Mouse (Mus musculus): ENCODE data around the gene Bax. TPM values are rescaled to one million over a fixed set of nuclear protein-coding genes. Genes with fewer than 3 reads are reported as not detected.
A peak's percentile ranks its signal among the peaks of the same experiment; 100 is the strongest.
"Not testable (repeated sequence)": the region's sequence is repeated elsewhere in the genome, so short reads cannot be mapped to it uniquely, and the experiment has no call there.

Bax gene
- total and polyA plus RNA-seq, 3 experiments = 105 to 778 (median 205) TPM

GRCm38 (mm10) chr7:45484985-45485384 is 18.3 kb upstream of the Bax start:
- H3K27me3 ChIP-seq (ENCODE audit: control insufficient read depth in 1 of 2, insufficient read depth in 2 of 2, low read length in 2 of 2); H3K79me2 ChIP-seq (ENCODE audit: control insufficient read depth, insufficient read depth, low read length, poor library complexity); H3K9ac ChIP-seq (ENCODE audit: control insufficient read depth, low read depth, low read length, poor library complexity, severe bottlenecking); H3K4me3 ChIP-seq (ENCODE audit: control insufficient read depth in 1 of 2, insufficient read depth in 1 of 2, low read depth in 2 of 2, low read length in 2 of 2); DNase-seq (ENCODE audit: low read depth, low spot score); H3K27ac ChIP-seq (ENCODE audit: control insufficient read depth, low read depth, low read length); H3K9me3 ChIP-seq (replicated peaks; ENCODE audit: insufficient read depth, low read length): not testable (repeated sequence)
- peaks cover 4 to 31% of the 10 kb centered on the region in 2 experiments for H3K4me1 ChIP-seq (ENCODE audit: control insufficient read depth in 1 of 2, insufficient read depth in 2 of 2, low read length in 2 of 2)
- peaks cover 0 to 26% of the 10 kb centered on the region in 2 experiments; a peak in 2 of 4 replicates for H3K36me3 ChIP-seq (ENCODE audit: control insufficient read depth in 1 of 2, insufficient read depth in 2 of 2, low read length in 2 of 2)
- peak; percentile 78 for TF ChIP-seq TBP (IDR thresholded peaks at IDR 0.05; ENCODE audit: low read depth, low read length)

GRCm38 (mm10) chr7:45482166-45482565 is 15.5 kb upstream of the Bax start:
- peaks cover 2 to 24% of the 10 kb centered on the region in 2 experiments; a peak in 3 of 4 replicates for H3K4me1 ChIP-seq (ENCODE audit: control insufficient read depth in 1 of 2, insufficient read depth in 2 of 2, low read length in 2 of 2)
- TF ChIP-seq SMC3 (IDR thresholded peaks at IDR 0.05; ENCODE audit: low read depth, low read length) = no peak
- peak; percentile 53 for TF ChIP-seq ETS1 (IDR thresholded peaks at IDR 0.05; ENCODE audit: low read depth, low read length)
- TF ChIP-seq CHD2 (IDR thresholded peaks at IDR 0.05; ENCODE audit: low read length) = no peak
- no peak for TF ChIP-seq TBP (IDR thresholded peaks at IDR 0.05; ENCODE audit: low read depth, low read length)
- TF ChIP-seq ZNF384 (IDR thresholded peaks at IDR 0.05; ENCODE audit: low read depth, low read length) = 0 out of 2 replicates have a peak, but pooled peaks have one; percentile 17
- TF ChIP-seq RCOR1 (IDR thresholded peaks at IDR 0.05; ENCODE audit: low read depth, low read length) = peak; percentile 71
- TF ChIP-seq TCF12 (IDR thresholded peaks at IDR 0.05; ENCODE audit: low read depth, low read length) = peak; percentile 46; the same call in 1 of the 2 replicates
- TF ChIP-seq MAFK (IDR thresholded peaks at IDR 0.05; ENCODE audit: borderline replicate concordance, low read depth, low read length) = no peak
- TF ChIP-seq USF2 (IDR thresholded peaks at IDR 0.05; ENCODE audit: borderline replicate concordance in 1 of 2, insufficient read depth in 1 of 2, low read depth in 1 of 2, low read length in 2 of 2) = no peak
- TF ChIP-seq GATA1 (IDR thresholded peaks at IDR 0.05; ENCODE audit: low read depth, low read length) = peak; percentile 85
- no peak for TF ChIP-seq USF1 (IDR thresholded peaks at IDR 0.05; ENCODE audit: low read depth, low read length)
- TF ChIP-seq EP300 (IDR thresholded peaks at IDR 0.05; ENCODE audit: low read depth in 1 of 2, low read length in 2 of 2) = peak; percentile 36 to 62; a peak in 2 of 4 replicates
- peaks cover 0 to 18% of the 10 kb centered on the region in 2 experiments; a peak in 2 of 4 replicates for H3K36me3 ChIP-seq (ENCODE audit: control insufficient read depth in 1 of 2, insufficient read depth in 2 of 2, low read length in 2 of 2)
- no peak overlapping the region for H3K4me3 ChIP-seq (ENCODE audit: control insufficient read depth in 1 of 2, insufficient read depth in 1 of 2, low read depth in 2 of 2, low read length in 2 of 2)
- H3K27ac ChIP-seq (ENCODE audit: control insufficient read depth, low read depth, low read length) = peak overlapping the region; percentile 5; the same call in 1 of the 2 replicates
- no peaks in the 10 kb centered on the region for H3K9me3 ChIP-seq (replicated peaks; ENCODE audit: insufficient read depth, low read length)
- peak; percentile 59 for DNase-seq (ENCODE audit: low read depth, low spot score)
- H3K9ac ChIP-seq (ENCODE audit: control insufficient read depth, low read depth, low read length, poor library complexity, severe bottlenecking) = no peak overlapping the region
- H3K27me3 ChIP-seq (ENCODE audit: control insufficient read depth in 1 of 2, insufficient read depth in 2 of 2, low read length in 2 of 2) = no peaks in the 10 kb centered on the region
- no peaks in the 10 kb centered on the region for H3K79me2 ChIP-seq (ENCODE audit: control insufficient read depth, insufficient read depth, low read length, poor library complexity)

GRCm38 (mm10) chr7:45481374-45481927 is 14.8 kb upstream of the Bax start, which contains the start of gene Tulp2:
Gene Tulp2, plus strand, starts transcription at chr7:45481877.
- peaks cover 2 to 18% of the 10 kb centered on the region in 2 experiments; a peak in 3 of 4 replicates for H3K4me1 ChIP-seq (ENCODE audit: control insufficient read depth in 1 of 2, insufficient read depth in 2 of 2, low read length in 2 of 2)
- H3K27ac ChIP-seq (ENCODE audit: control insufficient read depth, low read depth, low read length) = peak within 1 kb of the TSS; percentile 5; the same call in 1 of the 2 replicates
- H3K79me2 ChIP-seq (ENCODE audit: control insufficient read depth, insufficient read depth, low read length, poor library complexity) = no peaks in the 10 kb centered on the region
- H3K9ac ChIP-seq (ENCODE audit: control insufficient read depth, low read depth, low read length, poor library complexity, severe bottlenecking) = no peak within 1 kb of the TSS
- no peaks in the 10 kb centered on the region for H3K27me3 ChIP-seq (ENCODE audit: control insufficient read depth in 1 of 2, insufficient read depth in 2 of 2, low read length in 2 of 2)
- H3K36me3 ChIP-seq (ENCODE audit: control insufficient read depth in 1 of 2, insufficient read depth in 2 of 2, low read length in 2 of 2) = peaks cover 0 to 12% of the 10 kb centered on the region in 2 experiments; a peak in 2 of 4 replicates
- DNase-seq (ENCODE audit: low read depth, low spot score) = peak; percentile 90
- TF ChIP-seq E2F4 (IDR thresholded peaks at IDR 0.05; ENCODE audit: borderline replicate concordance, low read depth, low read length) (no peak), NRF1 (IDR thresholded peaks at IDR 0.05; ENCODE audit: insufficient read depth, low read depth, low read length, poor library complexity, severe bottlenecking) (no peak), NELFE (IDR thresholded peaks at IDR 0.05; ENCODE audit: low read depth, low read length) (no peak), HCFC1 (IDR thresholded peaks at IDR 0.05; ENCODE audit: low read depth, low read length) (peak; percentile 93)
- H3K9me3 ChIP-seq (replicated peaks; ENCODE audit: insufficient read depth, low read length) = no peaks in the 10 kb centered on the region
- H3K4me3 ChIP-seq (ENCODE audit: control insufficient read depth in 1 of 2, insufficient read depth in 1 of 2, low read depth in 2 of 2, low read length in 2 of 2) = peak within 1 kb of the TSS in 1 of 2 experiments; percentile 7; a peak in 1 of 4 replicates
